Mouse (Mus musculus) spleen, adult 18-20 months (tissue): ENCODE measurements around the gene Ncoa3.

Experiments used
- DNase-seq, 2 experiments: peaks; one replicate each; pipeline ENCODE4 v3.0.0; 2022; ENCODE audit warnings: mixed read lengths in 2 of 2

Ncoa3 gene

DNA sequence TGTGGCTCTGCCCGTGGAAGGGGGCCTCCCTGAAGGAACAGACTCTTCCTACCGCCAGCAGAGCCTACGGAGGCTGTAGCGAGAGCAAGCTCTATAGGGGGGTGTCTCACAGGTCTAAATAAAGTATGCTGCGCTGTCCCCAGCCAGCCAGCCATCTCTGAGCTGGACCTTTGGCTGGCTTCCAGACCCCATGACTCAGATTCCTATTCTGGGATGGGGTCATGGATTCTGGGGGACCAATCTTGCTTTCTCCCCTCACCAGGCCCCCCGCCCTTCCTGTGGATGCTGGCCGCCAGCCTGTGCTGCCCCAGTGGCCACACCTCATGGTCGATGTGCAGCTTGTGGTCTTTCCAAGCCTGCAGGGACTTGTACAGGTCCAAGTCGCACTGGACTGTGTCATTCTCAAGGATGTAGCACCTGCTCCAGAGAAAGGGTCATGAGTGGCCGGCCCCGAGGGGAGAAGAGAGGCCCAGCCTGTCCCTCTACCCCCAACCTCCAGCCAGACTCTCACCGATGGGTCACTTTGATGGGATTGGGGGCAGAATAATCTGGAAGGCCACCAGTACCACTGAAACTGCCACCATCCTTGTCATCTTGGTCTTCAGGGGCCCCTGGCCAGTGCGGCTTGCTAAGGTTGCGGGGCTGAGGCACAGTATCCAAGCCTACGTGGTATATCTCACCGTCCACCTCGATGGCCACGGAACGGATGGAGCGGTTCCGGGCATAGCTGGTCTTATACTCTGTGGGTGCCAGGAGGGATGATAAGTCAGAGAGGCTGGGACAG, 88.7 kb downstream of the Ncoa3 start:
- no peak for DNase-seq

DNA sequence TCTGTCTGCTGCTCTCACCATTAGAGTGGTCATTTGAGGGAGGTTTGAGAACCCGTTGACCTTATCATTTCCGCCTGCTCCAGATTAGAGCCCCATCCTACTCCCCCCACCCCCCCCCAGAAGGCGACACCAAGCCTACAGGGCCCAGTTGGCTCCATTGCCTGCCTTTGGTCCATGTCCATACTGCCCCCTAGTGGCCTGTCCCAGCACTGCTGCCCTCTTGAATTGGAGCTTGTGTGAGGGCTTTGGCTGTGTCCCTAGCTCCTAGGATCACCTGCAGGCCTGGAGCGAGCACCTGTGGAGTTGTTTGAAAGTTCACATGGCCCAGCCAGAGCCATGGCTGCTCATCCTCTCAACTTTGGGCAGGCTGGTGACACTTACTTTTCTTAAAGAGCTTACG, 89.8 kb downstream of the Ncoa3 start:
- DNase-seq, result peak; percentile 50 to 78

DNA sequence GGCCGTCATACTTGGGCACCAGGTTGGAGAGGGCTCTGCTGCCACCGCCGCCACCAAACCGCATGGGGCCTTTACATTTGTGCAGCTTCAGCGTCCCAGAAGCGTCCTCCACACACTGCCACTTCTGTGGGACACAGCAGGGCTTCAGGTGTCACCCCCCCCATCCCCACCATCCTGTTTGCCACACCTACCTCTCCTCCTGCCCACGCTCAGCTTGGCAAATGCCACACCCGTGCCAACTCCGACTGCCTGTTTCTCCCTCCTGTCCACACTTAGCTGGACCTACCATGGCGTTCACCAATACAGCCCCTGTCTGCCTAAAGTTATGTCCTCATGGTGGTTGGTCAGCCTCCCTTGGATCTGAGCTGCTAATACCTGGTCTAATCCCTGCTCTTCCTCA, 90.2 kb downstream of the Ncoa3 start:
- DNase-seq, result no peak

DNA sequence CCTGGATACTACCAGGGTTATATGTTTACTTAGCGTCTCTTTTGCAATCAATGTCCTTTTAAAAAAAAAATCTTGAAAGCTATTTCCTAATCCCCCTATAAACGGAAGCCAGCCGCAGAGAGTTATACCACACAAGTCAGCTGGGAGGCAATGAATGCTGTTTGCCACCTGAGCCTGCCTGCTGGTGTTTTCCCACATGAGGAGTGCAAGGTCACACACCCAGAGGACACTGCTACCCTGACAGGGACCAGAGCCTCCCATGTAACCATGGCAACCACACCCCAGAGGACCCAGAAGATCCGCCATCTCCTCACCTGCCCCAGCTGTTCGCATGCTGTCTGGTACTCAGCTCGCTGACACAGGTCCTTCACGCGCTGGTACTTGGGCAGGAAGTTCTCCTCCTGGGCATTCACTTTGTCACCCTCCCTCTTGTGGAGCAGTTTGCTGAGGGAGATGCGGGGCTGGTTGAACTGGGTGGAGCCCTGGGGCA, 91.2 kb downstream of the Ncoa3 start:
- DNase-seq, result no peak

DNA sequence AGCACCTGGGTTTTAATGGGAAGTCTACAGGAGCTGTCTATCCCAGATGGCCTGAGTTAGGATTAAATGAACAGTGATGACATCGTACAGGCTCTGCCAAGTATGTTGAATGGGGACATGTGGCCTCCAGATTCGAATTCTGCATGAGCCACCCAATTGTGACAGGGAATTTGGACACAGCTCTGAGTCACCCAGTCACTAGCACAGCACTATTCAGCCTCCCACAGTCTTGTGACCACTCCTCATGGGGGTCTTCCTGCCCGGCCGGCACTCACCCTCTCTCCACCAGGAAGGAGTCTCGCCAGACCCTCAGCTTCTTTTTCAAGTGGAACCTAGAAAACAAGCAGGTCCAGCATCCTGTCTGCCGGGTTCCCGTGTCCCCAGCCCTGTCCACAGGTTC, 91.7 kb downstream of the Ncoa3 start:
- DNase-seq, result no peak

DNA sequence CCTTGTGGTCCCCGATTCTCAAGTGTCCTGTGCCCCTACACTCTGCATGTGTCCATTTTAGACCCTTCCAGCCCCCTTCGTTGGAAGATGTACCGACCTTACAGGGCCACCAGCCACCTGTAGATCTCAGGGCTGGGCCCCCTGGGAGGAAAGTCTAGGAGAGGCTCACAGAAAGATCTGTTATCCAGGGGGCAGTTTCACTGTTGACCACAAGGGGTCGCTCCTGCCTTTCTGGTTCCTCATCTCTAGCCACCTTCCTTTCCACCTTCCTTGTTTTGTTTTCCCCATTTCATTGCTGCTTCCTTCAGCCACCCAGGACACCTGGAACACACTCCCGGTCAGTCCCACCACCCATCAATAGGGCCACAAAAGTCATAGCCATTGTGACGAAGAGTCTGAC, 92.5 kb downstream of the Ncoa3 start:
- peak in 1 of 2 experiments; percentile 48 for DNase-seq

DNA sequence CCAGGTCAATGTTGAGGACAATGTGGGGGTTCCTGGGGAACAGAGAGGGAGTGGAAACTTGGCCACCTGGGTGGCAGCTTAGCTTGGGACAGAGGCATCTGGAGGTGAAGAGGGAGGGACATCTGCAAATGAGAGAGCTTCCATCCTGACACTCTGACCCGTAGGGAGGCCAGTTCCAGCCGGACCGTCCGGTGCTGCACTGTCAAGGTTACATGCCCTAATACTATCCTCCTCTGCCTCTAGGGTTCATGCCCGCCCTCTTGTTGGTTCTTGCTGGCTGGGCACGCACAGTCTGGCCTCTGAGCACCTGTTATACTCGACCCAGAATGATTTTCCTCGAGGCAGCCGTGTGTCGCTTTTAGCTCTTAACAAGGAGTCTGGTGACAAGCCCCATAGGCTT, 93.3 kb downstream of the Ncoa3 start:
- no peak for DNase-seq

DNA sequence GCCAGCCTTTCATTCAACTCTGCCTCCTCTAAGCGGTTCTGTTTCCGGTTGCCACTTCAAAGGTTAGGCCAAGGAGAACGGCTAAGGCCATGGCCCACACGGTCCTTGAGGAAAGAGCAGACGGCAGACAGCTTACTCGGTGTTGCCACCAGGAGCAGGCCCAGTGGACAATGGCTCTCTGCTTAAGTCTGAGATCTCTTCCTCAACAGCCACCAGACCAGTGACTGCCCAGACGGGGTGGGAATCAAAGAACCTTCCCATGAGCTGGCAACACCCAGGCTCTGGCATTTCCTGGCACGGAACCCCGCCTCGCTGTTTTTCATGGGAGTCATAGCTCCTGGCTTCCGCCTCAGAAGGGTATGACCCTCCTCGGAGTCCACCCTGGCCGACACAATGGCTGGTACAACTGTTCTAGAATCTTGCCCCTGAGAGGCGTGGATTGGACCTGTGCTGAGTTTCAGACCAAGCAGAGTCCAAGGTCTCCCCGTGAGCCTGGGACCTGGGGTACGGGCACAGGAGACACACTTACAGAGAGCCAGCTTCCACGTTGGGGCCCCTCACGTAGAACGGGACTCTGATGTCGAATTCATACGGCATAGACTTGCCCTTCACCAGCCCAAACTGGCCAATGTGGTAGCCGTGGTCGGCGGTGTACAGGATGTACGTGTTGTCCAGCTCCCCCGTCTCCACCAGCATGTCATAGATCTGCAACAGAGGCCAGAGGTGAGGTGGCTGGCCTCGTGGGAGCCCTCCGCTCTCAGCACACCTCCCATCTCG, 94.2 kb downstream of the Ncoa3 start:
- no peak for DNase-seq

DNA sequence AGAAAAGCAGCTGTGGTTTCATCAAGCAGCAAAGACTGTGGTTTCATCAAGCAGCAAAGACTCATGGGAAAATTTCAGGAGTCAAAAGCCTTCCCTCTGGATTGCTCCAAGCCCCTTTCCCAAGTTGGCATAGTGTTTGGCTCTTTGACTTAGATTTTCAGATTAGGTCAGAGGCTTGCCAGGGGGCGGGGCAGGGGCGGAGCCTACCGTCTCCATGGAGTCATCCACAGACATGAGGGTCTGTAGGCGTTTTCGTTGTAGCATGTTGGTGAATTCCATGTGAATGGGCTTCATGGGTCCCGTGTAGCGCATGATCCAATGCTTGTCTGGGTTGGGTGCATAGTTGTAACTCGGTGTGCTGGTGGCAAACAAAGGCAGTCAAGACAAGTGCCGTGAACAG, 96.6 kb downstream of the Ncoa3 start:
- DNase-seq, result no peak

DNA sequence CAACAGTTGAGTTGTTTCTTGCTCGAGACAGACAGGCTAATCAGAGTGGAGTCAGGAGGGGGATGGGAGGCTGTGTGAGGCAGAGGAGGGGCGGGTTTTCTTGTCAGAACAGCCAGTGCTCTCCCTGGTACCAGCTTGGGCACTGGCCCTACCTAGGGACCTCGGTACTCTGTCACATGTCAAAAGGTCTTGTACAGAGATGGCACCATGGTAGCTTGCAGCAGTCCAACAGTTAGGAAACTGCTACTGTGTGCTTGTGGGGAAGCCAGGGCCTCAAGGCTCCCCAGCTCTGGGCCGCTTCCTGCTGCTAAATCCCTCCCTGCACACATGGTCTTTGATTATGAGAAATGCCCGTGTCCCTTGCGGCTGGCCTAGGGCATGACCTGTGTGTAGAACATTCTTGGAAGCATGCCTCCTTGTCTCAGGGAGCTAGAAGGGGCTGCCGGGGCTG, 97.7 kb downstream of the Ncoa3 start:
- no peak for DNase-seq

DNA sequence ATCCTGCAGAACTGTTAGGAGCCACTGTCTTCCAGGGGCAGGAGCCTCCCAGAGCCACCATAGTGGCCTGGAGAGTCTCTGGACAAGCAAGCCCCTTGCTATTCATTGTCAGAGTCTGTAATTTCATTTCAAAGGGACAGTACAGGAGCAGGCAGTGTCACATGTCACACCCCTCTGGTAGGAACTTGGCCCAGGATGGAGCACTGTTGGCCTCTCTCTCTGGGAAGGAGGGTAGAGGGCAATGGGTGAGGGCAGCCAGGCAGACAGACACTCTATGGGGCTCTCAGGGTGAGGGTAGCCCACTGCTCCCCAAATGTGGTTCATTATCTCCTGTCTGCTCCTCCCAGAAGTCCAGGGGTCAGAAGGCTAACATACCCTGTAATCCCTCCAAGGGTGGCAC, 99.2 kb downstream of the Ncoa3 start:
- no peak for DNase-seq

DNA sequence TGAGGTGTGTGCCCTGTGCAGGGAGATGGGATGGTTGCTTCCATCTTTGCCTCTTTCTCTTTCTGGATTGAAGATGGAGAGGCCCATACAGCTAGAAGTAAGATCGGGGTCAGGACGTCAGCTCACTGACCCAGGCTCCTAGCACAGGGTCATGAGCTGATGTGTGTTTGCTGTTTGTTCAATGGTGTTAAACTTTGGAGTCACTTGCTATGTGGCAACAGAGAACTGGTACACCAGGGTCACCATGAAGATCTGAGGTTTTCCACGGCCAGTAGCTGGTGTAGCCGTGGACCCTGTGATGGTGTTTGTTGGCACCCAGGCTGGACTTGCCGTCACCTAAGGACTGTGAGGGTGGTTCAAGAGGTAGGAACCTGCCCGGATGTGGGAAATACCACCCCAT, 100.0 kb downstream of the Ncoa3 start:
- no peak for DNase-seq

DNA sequence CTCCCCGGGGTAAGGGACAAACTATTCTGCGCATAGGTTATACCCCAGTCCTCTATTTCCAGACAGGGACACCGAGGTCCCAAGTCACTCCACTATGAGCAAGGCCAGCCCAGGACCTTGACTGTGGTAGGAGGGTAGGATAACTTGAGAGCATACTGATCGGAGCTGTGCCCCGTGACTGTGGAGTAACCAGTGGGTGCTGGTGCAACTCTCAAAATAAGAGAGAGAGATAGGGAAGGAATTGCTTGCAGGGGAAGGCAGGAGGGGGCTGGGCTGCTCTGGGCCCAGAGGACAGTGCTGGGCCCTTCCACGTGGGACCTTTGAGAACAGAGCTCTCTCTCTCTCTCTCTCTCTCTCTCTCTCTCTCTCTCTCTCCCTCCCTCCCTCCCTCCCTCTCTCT, 103.9 kb downstream of the Ncoa3 start:
- DNase-seq, result no peak

DNA sequence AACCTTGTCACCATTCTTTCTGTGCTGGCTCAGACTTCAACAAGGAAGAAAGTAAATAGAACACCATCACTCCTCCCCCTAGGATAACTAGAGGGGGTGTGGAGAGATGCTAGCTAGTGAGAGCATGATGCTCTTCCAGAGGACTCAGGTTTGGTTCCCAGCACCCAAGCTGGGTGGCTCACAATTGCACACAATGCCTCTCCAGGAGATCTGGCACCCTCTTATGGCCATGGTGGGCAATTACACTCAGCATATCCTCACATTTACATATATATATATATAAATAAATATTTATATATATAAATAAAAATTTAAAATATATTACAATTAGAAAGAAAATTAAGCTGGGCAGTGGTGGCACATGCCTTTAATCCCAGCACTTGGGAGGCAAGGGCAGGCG, 104.4 kb downstream of the Ncoa3 start:
- no peak for DNase-seq

DNA sequence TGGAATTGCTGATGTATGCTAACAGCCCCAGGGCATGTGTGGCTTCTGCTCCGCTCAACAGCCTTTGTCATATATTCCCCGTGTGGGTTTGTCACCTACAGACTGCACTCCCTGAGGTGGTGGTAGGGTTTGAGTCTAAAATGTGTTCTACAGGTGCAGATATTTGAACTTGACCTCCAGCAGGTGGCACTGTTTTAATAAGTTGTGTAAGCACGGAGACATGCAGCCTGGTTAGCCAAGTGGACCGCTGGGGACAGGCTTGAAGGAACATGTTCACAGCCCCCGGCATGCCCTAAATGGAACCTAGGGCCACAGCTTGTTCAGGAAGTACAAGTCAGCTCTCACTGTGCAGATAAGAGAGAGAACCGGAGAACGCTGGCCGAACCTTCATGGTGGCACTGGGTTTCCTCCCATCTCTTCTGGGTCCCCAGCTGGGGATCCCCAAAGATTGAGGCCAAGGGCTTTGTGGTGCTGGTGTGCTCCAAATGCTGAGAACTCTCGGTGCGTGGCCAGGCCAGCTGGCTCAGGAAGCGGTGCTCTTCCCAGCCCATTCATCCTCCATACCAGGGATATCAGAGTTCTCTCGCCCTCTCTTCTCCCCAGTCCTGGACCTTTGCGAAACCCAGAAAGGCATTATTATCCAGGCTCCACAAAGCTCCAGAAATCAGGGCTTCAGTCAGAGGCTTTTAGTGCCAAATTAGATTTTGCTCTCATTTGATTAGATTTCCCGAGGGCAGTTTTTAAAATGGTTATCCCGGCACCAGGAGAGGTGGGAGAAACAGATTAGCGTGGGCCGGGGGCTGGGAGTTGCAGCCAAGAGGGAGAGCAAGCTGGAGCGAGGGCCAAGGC, 105.2 kb downstream of the Ncoa3 start:
- peak in 1 of 2 experiments; percentile 25 for DNase-seq

DNA sequence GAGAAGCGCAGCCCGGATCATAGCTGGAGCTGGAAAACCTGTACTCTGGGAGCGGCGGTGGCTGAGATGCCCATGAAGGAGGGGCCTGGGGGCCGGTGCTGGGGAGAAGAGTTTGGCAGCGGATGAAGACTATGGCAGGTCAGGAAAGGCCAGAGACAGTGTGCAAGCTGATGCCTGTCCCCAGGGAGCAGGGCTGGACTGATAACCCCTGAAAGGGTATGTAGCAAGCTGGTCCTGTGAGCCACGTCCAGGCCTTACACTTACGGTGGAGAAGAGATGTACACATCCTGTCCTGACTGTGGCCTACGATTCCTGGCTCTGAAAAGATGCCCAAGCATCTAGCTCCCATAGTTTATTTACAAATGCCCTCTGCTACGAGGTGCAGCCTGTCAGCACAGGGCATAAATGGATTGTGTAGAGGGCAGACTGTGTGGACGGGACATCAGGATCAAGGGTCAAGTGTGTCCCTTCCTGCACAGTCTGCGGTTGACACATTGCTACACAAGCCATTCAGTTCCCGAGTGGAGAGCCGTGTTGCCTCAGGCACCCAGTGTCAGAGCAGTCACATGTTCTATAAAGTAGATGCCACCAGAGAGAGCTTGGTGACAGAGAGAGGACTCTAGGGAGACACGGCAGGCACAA, 106.0 kb downstream of the Ncoa3 start:
- no peak for DNase-seq

DNA sequence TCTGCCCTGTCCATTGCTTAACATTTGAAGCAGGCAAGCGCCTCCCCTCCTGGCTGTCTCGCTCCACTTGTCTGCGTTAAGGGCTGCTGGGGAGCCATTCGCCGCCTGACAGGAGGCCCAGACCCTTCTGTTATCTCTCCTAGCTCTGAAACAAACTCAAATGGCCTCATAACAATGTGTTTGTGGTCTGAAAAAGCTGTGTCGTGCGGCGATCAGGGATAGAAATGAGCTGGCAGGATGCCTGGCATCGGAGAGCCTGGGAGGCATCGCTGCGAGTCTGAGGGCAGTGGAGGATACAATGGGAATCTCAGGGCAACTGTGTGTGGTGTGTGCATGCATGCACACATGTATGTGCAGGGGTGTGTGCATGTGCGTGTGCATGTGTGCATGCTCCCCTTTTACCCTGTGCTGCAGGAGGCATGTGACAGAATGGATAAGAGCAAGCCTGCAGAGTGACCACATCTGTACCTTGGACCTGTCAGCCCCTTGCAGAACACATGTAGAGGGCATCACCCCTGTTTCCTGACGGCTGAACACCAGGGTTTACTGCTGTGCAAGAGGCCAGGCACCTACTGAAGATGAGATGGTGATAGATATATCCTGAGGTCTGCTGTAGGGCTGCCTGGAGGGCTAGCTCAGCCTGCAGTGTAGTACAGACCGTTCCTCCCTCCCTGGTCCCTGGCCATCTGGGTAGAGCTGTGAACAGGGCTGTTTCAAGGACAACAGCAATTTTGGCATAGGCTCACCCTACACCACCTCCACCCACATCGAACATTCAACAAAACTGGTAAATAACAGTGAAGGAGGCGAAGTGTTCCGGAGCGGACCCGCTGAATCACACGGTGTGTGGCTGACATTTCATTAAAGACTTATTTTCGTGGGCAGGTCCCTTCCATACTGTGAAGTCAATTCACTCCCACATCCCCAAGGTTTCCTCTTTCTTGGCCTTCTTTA, 108.2 kb downstream of the Ncoa3 start:
- DNase-seq, result no peak

DNA sequence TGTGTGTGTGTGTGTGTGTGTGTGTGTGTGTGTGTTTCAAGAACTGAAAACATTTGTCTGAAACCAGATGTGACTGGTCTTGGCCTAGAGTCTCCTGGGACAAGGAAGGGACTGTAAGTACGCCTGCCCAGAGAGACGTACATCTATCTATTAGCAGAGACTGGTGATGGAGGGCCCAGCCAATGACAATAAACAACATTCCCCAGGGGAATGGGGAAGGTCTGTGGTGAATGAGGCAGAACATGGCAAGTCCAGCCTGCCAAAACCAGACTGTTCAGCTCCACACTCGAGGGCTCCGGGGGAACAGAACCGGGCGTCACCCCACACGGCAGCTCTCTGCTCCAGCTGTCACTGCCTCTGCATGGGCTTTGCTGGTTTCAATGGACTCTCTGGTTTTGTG, 110.5 kb downstream of the Ncoa3 start:
- DNase-seq, result no peak

DNA sequence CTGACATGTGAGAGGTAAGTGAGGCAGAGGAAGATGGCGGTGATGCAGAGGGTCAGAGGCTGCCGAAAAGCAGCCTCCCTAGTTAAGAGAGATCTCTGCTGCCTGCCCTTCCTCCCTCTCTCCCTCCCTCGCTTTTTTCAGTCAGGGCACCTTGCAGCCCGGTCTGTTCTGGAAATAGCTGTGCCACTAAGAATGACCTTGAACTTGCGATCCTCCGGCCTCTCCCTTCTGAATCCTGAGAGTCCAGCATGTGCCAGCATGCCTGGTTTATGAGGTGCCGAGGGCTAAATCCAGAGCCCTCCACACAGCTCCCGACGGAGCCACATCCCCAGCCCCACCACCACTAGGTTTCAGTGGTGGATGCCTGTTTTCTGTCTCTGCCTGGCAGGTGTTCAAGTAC, 113.5 kb downstream of the Ncoa3 start:
- no peak for DNase-seq

DNA sequence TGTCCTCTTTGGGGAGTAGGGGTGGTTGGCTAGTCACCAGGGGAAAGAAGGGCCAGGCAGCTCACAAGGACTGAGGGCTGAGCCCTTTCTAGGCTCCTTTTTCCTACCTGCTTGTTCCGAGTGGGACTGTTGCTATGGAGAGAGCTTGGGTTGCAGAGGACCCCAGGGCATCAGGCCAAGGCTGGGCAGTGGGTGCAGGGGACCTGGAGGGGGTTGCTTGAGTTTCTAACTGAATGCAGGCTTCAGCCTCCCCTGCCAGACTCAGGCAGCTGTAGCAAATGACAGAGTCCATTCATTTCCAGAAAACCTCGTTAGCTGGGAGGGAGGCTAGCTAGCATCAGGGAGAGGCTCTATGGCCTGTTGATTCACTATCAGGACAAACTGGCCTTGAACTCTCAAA, 114.2 kb downstream of the Ncoa3 start:
- no peak for DNase-seq

DNA sequence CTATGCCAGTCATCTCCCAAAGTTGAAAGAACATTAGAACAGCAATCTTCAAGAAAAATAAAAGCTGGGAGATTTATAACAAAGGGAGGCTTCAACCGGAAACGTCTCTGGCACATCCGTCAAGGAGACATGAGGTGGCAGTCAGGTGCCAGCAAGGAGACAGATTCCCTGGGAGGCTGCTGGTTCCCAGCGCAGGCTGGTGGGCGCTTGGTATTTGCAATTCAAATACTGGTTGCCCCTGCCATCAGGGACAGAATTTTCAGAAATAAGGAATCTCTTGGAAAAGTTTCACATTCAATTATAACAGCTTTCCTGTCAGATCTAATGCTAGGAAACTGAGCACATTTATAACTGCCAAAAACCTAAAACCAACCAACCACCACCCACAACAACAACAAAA, 115.5 kb downstream of the Ncoa3 start:
- no peak for DNase-seq

DNA sequence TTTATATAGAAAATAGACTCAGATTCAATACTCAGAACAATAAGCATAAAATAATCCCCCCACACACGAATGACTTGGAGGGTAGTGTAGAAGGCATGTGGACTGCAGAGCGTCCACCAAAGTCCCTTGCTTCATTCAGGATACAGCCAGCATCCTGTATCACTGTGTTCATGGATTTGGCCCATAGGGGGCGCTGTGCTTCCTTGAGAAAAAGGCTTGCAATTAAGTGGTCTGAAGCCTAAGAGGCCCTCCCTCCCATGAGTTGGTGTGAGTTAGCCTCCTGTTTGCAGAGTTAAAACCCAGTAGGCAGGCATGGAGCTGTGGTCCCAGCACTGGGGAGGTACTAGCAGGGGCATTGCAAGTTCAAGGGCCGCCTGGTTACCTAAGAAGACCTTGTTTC, 115.9 kb downstream of the Ncoa3 start:
- DNase-seq, result peak; percentile 25 to 70
